In the genomic region with DNA sequence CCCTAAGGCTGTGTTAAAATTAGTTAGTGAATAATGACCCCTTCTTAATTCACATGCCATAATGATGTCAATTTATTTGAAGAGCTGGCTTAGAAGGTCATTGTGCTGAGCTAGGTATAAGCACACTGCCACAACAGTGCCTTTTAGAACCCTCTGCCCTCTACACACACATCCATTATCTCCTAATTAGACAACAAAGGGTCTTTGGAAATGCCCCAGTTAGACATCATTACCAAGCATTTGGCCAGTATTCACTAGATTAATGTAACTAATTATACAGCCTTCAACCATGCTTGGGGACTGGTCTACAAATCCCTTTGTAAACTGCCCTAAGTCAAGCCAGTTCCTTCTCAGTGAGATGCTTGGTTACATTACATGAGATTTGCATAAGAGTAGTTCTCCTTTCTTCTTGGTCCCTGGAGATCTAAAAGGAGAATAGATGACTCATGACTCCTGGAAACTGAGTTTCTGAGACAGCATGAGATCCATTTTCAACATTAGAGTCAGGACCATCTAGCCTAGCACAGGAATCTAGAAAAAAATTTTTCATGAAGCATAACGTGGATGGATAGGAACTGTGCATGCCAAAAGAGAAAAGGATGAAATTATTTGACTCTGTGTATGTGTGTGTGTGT, we compare ENCODE assay signal across 27 mouse cellular contexts. TPM values are rescaled to one million over a fixed set of nuclear protein-coding genes. Genes with fewer than 3 reads are reported as not detected.
DNase-seq lines count a peak whose midpoint lies in the region; ATAC-seq and TF ChIP-seq lines count a peak whose summit lies in the region.
"Had no signal": no experiment of that assay in that cellular context is flagged by ENCODE, and none has a peak within 500 bp of the region (broad histone marks: within the 10 kb centered on the region; RNA-seq: fewer than 3 reads in every experiment).

No protein-coding gene starts in this region.

- no peaks in the 10 kb centered on the region for H3K27me3 ChIP-seq in hindbrain, embryonic 13.5 days
- no peaks in the 10 kb centered on the region for H3K27me3 ChIP-seq in hindbrain, embryonic 10.5 days (ENCODE audit: insufficient read depth, poor library complexity, severe bottlenecking)
- no peaks in the 10 kb centered on the region for H3K27me3 ChIP-seq in CH12.LX (replicated peaks)
- H3K27me3 ChIP-seq: liver, embryonic 13.5 days; megakaryocyte, embryonic 14.5 days; midbrain, embryonic 13.5 days; neural tube, embryonic 12.5 days; Patski; stomach, embryonic 15.5 days had no signal

- DNase-seq in hindbrain, embryonic 10.5 days (ENCODE audit: low spot score) = no peak
- DNase-seq in CH12.LX (ENCODE audit: extremely low read depth) (peak; percentile 87), R1 (ENCODE audit: low read depth, low spot score) (peak; percentile 35)
- peak; percentile 74 for DNase-seq in retina, postnatal 1 day
- DNase-seq in T-cell, adult 2 months (ENCODE audit: low spot score) = no peak
- no peak for DNase-seq in layer of hippocampus, adult 9-10 months (ENCODE audit: low spot score)
- DNase-seq: adrenal gland, postnatal 36 days; cerebellum, adult 11-12 months; cerebellum, postnatal 10 days; kidney, adult 9 months; kidney, postnatal 25 days; layer of hippocampus, adult 9-11 months; liver, embryonic 13.5 days; lung, embryonic 14.5 days; right cerebral cortex, adult 18-20 months; right cerebral cortex, postnatal 4 days; thymus, postnatal 25 days had no signal

- no peak for TF ChIP-seq CTCF in CH12.LX (conservative IDR thresholded peaks at IDR 0.05 in 1 of 2, IDR thresholded peaks at IDR 0.05 in 1 of 2; ENCODE audit: low read depth in 2 of 2, low read length in 2 of 2)

- no peaks in the 10 kb centered on the region for H3K36me3 ChIP-seq in hindbrain, embryonic 13.5 days
- no peaks in the 10 kb centered on the region for H3K36me3 ChIP-seq in hindbrain, embryonic 10.5 days
- no peaks in the 10 kb centered on the region for H3K36me3 ChIP-seq in CH12.LX (replicated peaks in 1 of 2; ENCODE audit: control insufficient read depth in 1 of 2, insufficient read depth in 1 of 2, low read length in 1 of 2)
- H3K36me3 ChIP-seq: embryonic facial prominence, embryonic 10.5 days; heart, embryonic 10.5 days; liver, embryonic 13.5 days; midbrain, embryonic 13.5 days; neural tube, embryonic 12.5 days; stomach, embryonic 15.5 days had no signal

- H3K4me1 ChIP-seq in hindbrain, embryonic 13.5 days (replicated peaks) = no peaks in the 10 kb centered on the region
- H3K4me1 ChIP-seq in hindbrain, embryonic 10.5 days (replicated peaks) = no peaks in the 10 kb centered on the region
- H3K4me1 ChIP-seq in CH12.LX (ENCODE audit: control insufficient read depth in 1 of 2, insufficient read depth in 2 of 2) = peaks cover 9 to 21% of the 10 kb centered on the region in 2 experiments; a peak in 3 of 4 replicates
- H3K4me1 ChIP-seq: embryonic facial prominence, embryonic 10.5 days; heart, embryonic 10.5 days; liver, embryonic 13.5 days; midbrain, embryonic 13.5 days; neural tube, embryonic 12.5 days; stomach, embryonic 15.5 days had no signal

- no peaks in the 10 kb centered on the region for H3K79me2 ChIP-seq in CH12.LX (replicated peaks; ENCODE audit: control insufficient read depth, extremely low read depth, insufficient read depth, poor library complexity, severe bottlenecking)

- H3K4me3 ChIP-seq in hindbrain, embryonic 13.5 days = no peak overlapping the region
- H3K4me3 ChIP-seq in hindbrain, embryonic 10.5 days = no peak overlapping the region
- H3K4me3 ChIP-seq in CH12.LX (replicated peaks in 1 of 3; ENCODE audit: low read depth in 2 of 3, low read length in 2 of 3, poor library complexity in 1 of 3) = no peak overlapping the region
- H3K4me3 ChIP-seq: embryonic facial prominence, embryonic 10.5 days; heart, embryonic 10.5 days; left cerebral cortex, adult 2 months; liver, embryonic 13.5 days; megakaryocyte, embryonic 14.5 days; midbrain, embryonic 13.5 days; neural tube, embryonic 12.5 days; stomach, embryonic 15.5 days had no signal

- in situ Hi-C loops in CH12.LX (cut with MboI; ENCODE audit: low pct_ligation_motif_present, low pct_unique_long_range_greater_than_20kb, low sequenced_read_pairs) = no loop called here

- peak; percentile 54; the same call in 1 of the 2 replicates for ATAC-seq in hindbrain, embryonic 13.5 days (ENCODE audit: low FRiP score)
- ATAC-seq: intestine, embryonic 16.5 days; midbrain, embryonic 13.5 days; Patski had no signal

- H3K27ac ChIP-seq in hindbrain, embryonic 13.5 days = no peak overlapping the region
- no peak overlapping the region for H3K27ac ChIP-seq in hindbrain, embryonic 10.5 days
- no peak overlapping the region for H3K27ac ChIP-seq in CH12.LX (ENCODE audit: insufficient read depth, low read depth)
- H3K27ac ChIP-seq: embryonic facial prominence, embryonic 10.5 days; heart, embryonic 10.5 days; left cerebral cortex, adult 2 months; liver, embryonic 13.5 days; midbrain, embryonic 13.5 days; neural tube, embryonic 12.5 days; stomach, embryonic 15.5 days had no signal

- peak; percentile 95 for TF ChIP-seq EP300 in CH12.LX (IDR thresholded peaks at IDR 0.05; ENCODE audit: low read length)

- no peak overlapping the region for H3K9ac ChIP-seq in hindbrain, embryonic 13.5 days
- no peak overlapping the region for H3K9ac ChIP-seq in CH12.LX (ENCODE audit: insufficient read depth, low read depth)
- H3K9ac ChIP-seq: liver, embryonic 13.5 days; lung, embryonic 14.5 days; midbrain, embryonic 13.5 days; neural tube, embryonic 12.5 days; stomach, embryonic 15.5 days had no signal

- 77% methylated on average over 1 of the region's 1 CpGs for WGBS in hindbrain, embryonic 13.5 days
- 73% methylated on average over 1 of the region's 1 CpGs for WGBS in hindbrain, embryonic 10.5 days

- TF ChIP-seq POLR2A in CH12.LX (IDR thresholded peaks at IDR 0.05; ENCODE audit: low read depth, low read length) = no peak

- no peak for TF ChIP-seq RAD21 in CH12.LX (IDR thresholded peaks at IDR 0.05; ENCODE audit: low read depth, low read length)

- no peaks in the 10 kb centered on the region for H3K9me3 ChIP-seq in hindbrain, embryonic 13.5 days
- no peaks in the 10 kb centered on the region for H3K9me3 ChIP-seq in hindbrain, embryonic 10.5 days
- H3K9me3 ChIP-seq in CH12.LX (replicated peaks; ENCODE audit: low read length) = no peaks in the 10 kb centered on the region
- H3K9me3 ChIP-seq: heart, embryonic 10.5 days; liver, embryonic 13.5 days; midbrain, embryonic 13.5 days; stomach, embryonic 15.5 days had no signal

- no peak overlapping the region for H3K4me2 ChIP-seq in hindbrain, embryonic 13.5 days
- no peak overlapping the region; the same call in 1 of the 2 replicates for H3K4me2 ChIP-seq in CH12.LX (ENCODE audit: insufficient read depth, low read depth, poor library complexity, severe bottlenecking)
- H3K4me2 ChIP-seq: liver, embryonic 13.5 days; lung, embryonic 14.5 days; midbrain, embryonic 13.5 days; neural tube, embryonic 12.5 days; stomach, embryonic 15.5 days had no signal

- dilution Hi-C loops in CH12.LX (cut with MboI; ENCODE audit: extremely low pct_ligation_motif_present, extremely low pct_unique_long_range_greater_than_20kb, low sequenced_read_pairs) = no loop called here

TF ChIP-seq in CH12.LX, 34 proteins besides CTCF, POLR2A, EP300 and RAD21 (continues in another document):
- TF ChIP-seq TCF12 (IDR thresholded peaks at IDR 0.05; ENCODE audit: low read depth, low read length) (no peak), USF1 (IDR thresholded peaks at IDR 0.05; ENCODE audit: low read depth, low read length) (no peak), MXI1 (IDR thresholded peaks at IDR 0.05; ENCODE audit: low read depth, low read length) (no peak), NRF1 (IDR thresholded peaks at IDR 0.05; ENCODE audit: low read depth, low read length) (no peak), PAX5 (IDR thresholded peaks at IDR 0.05; ENCODE audit: low read length) (no peak), JUN (IDR thresholded peaks at IDR 0.05; ENCODE audit: insufficient read depth, low read depth, low read length) (peak; percentile 90), POLR2AphosphoS2 (IDR thresholded peaks at IDR 0.05; ENCODE audit: low read depth, low read length) (no peak), ETS1 (conservative IDR thresholded peaks at IDR 0.05; ENCODE audit: low read depth, low read length) (peak; percentile 71), IRF4 (IDR thresholded peaks at IDR 0.05; ENCODE audit: low read depth, low read length) (peak; percentile 89), HCFC1 (IDR thresholded peaks at IDR 0.05; ENCODE audit: low read depth, low read length) (no peak), BHLHE40 (IDR thresholded peaks at IDR 0.05; ENCODE audit: low read depth, low read length) (peak; percentile 30; the same call in 1 of the 2 replicates), ZKSCAN1 (IDR thresholded peaks at IDR 0.05; ENCODE audit: borderline replicate concordance, low read depth, low read length) (no peak), UBTF (IDR thresholded peaks at IDR 0.05; ENCODE audit: low read depth, low read length) (no peak), ZC3H11A (IDR thresholded peaks at IDR 0.05; ENCODE audit: low read depth, low read length) (no peak), USF2 (conservative IDR thresholded peaks at IDR 0.05; ENCODE audit: low read depth, low read length) (no peak), KAT2A (IDR thresholded peaks at IDR 0.05; ENCODE audit: insufficient replicate concordance, low read length) (no peak), RCOR1 (conservative IDR thresholded peaks at IDR 0.05; ENCODE audit: low read depth, low read length) (0 out of 2 replicates have a peak, but pooled peaks have one; percentile 47), CHD2 (IDR thresholded peaks at IDR 0.05; ENCODE audit: low read length) (no peak), MYC (IDR thresholded peaks at IDR 0.05; ENCODE audit: low read depth, low read length) (peak; percentile 54; the same call in 1 of the 2 replicates), GABPA (IDR thresholded peaks at IDR 0.05; ENCODE audit: insufficient replicate concordance, low read depth, low read length) (no peak), ELF1 (IDR thresholded peaks at IDR 0.05; ENCODE audit: low read depth, low read length) (no peak), MEF2A (IDR thresholded peaks at IDR 0.05; ENCODE audit: borderline replicate concordance, low read depth, low read length) (peak; percentile 51), E2F4 (IDR thresholded peaks at IDR 0.05; ENCODE audit: insufficient replicate concordance, low read depth, low read length) (no peak), ZMIZ1 (IDR thresholded peaks at IDR 0.05; ENCODE audit: low read depth, low read length) (no peak), SIN3A (IDR thresholded peaks at IDR 0.05; ENCODE audit: low read length) (no peak), MAFK (IDR thresholded peaks at IDR 0.05; ENCODE audit: insufficient replicate concordance, low read length) (peak; percentile 75)

RNA-seq across cellular contexts. Expression of gene Prkcq, which starts 32.3 kb away (rescaled TPM):
- 6.6 and 7.2 TPM in 2 replicates for polyA plus RNA-seq in hindbrain, embryonic 13.5 days (2015; fragmentation: Nextera tagmentation; extraction: Ambion mirVana)
- 1.9 TPM in 2 replicates for polyA plus RNA-seq in hindbrain, embryonic 10.5 days (2016; fragmentation: Nextera tagmentation; extraction: Ambion mirVana)
- total RNA-seq in CH12.LX (2012; rRNA removed) (not detected in 2 replicates), CH12.LX (2014; rRNA removed) (0.05 TPM in 1 of 2 replicates, not detected in the other)
- polyA plus RNA-seq in CH12.LX (2012; ENCODE audit: insufficient read length, low read depth) = 0.14 TPM in 1 of 2 replicates, not detected in the other

Comparison
In these comparisons a context has a peak if more than half of its experiments do, and no peak if none do; other contexts are left out.
1. DNase-seq: peak in CH12.LX (single experiment), R1 (single experiment) and retina, postnatal 1 day (single experiment); none in hindbrain, embryonic 10.5 days (single experiment), T-cell, adult 2 months (single experiment) and layer of hippocampus, adult 9-10 months (single experiment).